Mouse (Mus musculus): ENCODE data around the gene Rgl2. TPM values are rescaled to one million over a fixed set of nuclear protein-coding genes. Genes with fewer than 3 reads are reported as not detected.

The Rgl2 gene
- total and polyA plus RNA-seq, 3 experiments = 24.9 to 43.6 TPM; not detected in 1

DNA sequence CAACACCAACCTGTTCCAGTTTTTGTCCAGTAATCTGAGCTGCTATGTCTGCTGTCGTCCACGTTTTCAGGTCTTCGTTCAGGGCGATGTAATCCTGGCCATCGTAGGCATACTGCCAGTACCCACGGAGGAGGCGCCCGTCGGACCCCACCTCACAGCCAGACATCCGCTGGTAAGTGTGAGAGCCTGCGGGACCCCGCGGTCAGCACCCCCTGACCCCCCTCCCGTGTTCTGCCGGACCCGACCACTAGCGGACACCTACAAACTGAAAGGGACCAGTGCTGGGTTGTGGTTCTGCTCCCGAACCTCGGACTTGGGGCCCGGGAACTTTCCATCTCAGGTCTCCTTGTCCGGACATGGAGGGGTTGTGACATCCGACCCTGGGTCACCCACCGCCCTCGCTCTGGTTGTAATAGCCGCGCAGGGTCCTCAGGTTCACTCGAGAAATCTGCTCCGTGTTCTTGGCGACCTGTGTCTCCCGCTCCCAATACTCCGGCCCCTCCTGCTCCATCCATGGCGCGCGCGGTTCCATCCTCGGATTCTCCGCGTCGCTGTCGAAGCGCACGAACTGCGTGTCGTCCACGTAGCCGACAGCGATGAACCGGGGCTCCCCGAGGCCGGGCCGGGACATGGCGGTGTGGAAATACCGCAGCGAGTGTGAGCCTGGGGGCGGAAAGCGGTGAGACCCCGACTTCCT, 48.7 kb downstream of the Rgl2 start:
- no peaks in the 10 kb centered on the region for H3K79me2 ChIP-seq (ENCODE audit: control insufficient read depth, insufficient read depth, low read length, poor library complexity)
- TF ChIP-seq ZNF384 (IDR thresholded peaks at IDR 0.05; ENCODE audit: low read depth, low read length) (no peak), ZKSCAN1 (IDR thresholded peaks at IDR 0.05; ENCODE audit: low read depth, low read length) (no peak), TBP (IDR thresholded peaks at IDR 0.05; ENCODE audit: low read depth, low read length) (no peak), MEF2A (IDR thresholded peaks at IDR 0.05; ENCODE audit: extremely low read depth, insufficient replicate concordance, low read depth, low read length, poor library complexity, severe bottlenecking) (no peak), UBTF (IDR thresholded peaks at IDR 0.05; ENCODE audit: borderline replicate concordance, insufficient read depth, low read depth, low read length) (no peak), BHLHE40 (IDR thresholded peaks at IDR 0.05; ENCODE audit: borderline replicate concordance, low read depth, low read length) (no peak), CTCF (IDR thresholded peaks at IDR 0.05 in 2 of 3, conservative IDR thresholded peaks at IDR 0.05 in 1 of 3; ENCODE audit: control insufficient read depth in 1 of 3, insufficient read depth in 1 of 3, low read depth in 2 of 3, low read length in 3 of 3, poor library complexity in 1 of 3, severe bottlenecking in 1 of 3) (no peak), POLR2AphosphoS2 (IDR thresholded peaks at IDR 0.05; ENCODE audit: low read length) (no peak), USF2 (IDR thresholded peaks at IDR 0.05; ENCODE audit: borderline replicate concordance in 1 of 2, insufficient read depth in 1 of 2, low read depth in 1 of 2, low read length in 2 of 2) (no peak), JUND (IDR thresholded peaks at IDR 0.05; ENCODE audit: low read depth, low read length) (no peak), ZMIZ1 (IDR thresholded peaks at IDR 0.05; ENCODE audit: low read depth, low read length) (no peak), MAZ (IDR thresholded peaks at IDR 0.05; ENCODE audit: low read depth, low read length) (no peak), ETS1 (IDR thresholded peaks at IDR 0.05; ENCODE audit: low read depth, low read length) (no peak), POLR2AphosphoS5 (IDR thresholded peaks at IDR 0.05; ENCODE audit: borderline replicate concordance, low read depth, low read length) (no peak), NRF1 (IDR thresholded peaks at IDR 0.05; ENCODE audit: insufficient read depth, low read depth, low read length, poor library complexity, severe bottlenecking) (no peak), RAD21 (IDR thresholded peaks at IDR 0.05; ENCODE audit: low read depth, low read length) (no peak), SIN3A (IDR thresholded peaks at IDR 0.05; ENCODE audit: low read length) (no peak), GATA1 (IDR thresholded peaks at IDR 0.05; ENCODE audit: low read depth, low read length) (no peak), HCFC1 (IDR thresholded peaks at IDR 0.05; ENCODE audit: low read depth, low read length) (no peak)
- H3K4me1 ChIP-seq (ENCODE audit: control insufficient read depth in 1 of 2, insufficient read depth in 2 of 2, low read length in 2 of 2) = no peaks in the 10 kb centered on the region

More for the DNA sequence above, 48.7 kb downstream of the Rgl2 start:
- Histone ChIP-seq H3K36me3 (ENCODE audit: control insufficient read depth in 1 of 2, insufficient read depth in 2 of 2, low read length in 2 of 2) (no peaks in the 10 kb centered on the region), H3K4me3 (ENCODE audit: control insufficient read depth in 1 of 2, insufficient read depth in 1 of 2, low read depth in 2 of 2, low read length in 2 of 2) (peak overlapping the region; percentile 37 to 59; a peak in 3 of 4 replicates), H3K9me3 (replicated peaks; ENCODE audit: insufficient read depth, low read length) (no peaks in the 10 kb centered on the region), H3K27ac (ENCODE audit: control insufficient read depth, low read depth, low read length) (no peak overlapping the region), H3K9ac (ENCODE audit: control insufficient read depth, low read depth, low read length, poor library complexity, severe bottlenecking) (peak overlapping the region; percentile 54), H3K27me3 (ENCODE audit: control insufficient read depth in 1 of 2, insufficient read depth in 2 of 2, low read length in 2 of 2) (peaks cover 1% of the 10 kb centered on the region in 2 experiments; a peak in 2 of 4 replicates)
- DNase-seq (ENCODE audit: low read depth, low spot score) = no peak
